Mouse (Mus musculus) erythroblast, embryonic 14.5 days (primary cell): ENCODE results near the gene Aga.

Source experiments
- GATA1 ChIP-seq: IDR thresholded peaks from 2 replicates; pipeline ENCODE4 v1.6.1; 2012; ENCODE audit warnings: low read length, inconsistent platforms, mixed read lengths
- TAL1 ChIP-seq: IDR thresholded peaks from 3 replicates; pipeline ENCODE4 v1.6.1; 2012; ENCODE audit warnings: low read length, inconsistent platforms, mixed read lengths

DNA sequence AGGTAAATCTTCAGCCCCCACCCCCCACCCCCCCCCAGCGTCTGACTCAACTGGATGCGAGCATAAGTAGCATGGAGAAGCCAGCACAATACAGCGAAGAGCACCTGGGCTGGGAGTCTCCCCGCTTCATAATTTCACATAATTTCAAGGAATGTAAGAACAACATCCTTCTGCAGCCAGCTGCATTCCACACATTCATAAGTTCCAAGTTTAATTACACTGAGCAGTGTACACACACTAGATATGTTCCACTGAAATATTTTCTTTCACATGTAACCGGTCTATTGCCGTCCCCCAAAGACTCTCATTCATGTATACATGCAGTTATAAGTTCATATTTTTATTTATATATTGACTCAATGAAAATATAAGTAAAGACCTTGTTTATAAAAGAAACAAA is 54.7 kb downstream of the Aga start:
- no peak for TF ChIP-seq TAL1
- TF ChIP-seq GATA1: no peak
